ENCODE assay signal across 22 mouse cellular contexts in genomic region chr10:24592318-24592717, GRCm38 (mm10). TPM values are rescaled to one million over a fixed set of nuclear protein-coding genes. Genes with fewer than 3 reads are reported as not detected.
A peak's percentile ranks its signal among the peaks of the same experiment; 100 is the strongest.
DNase-seq lines count a peak whose midpoint lies in the region; ATAC-seq and TF ChIP-seq lines count a peak whose summit lies in the region.
"Had no signal": no experiment of that assay in that cellular context is flagged by ENCODE, and none has a peak within 500 bp of the region (broad histone marks: within the 10 kb centered on the region; RNA-seq: fewer than 3 reads in every experiment).

No protein-coding gene starts in this region.

- no peak for DNase-seq in kidney, adult 2 months
- DNase-seq in lung, postnatal 0 days (ENCODE audit: low spot score), result peak; percentile 31
- DNase-seq in lung, postnatal 4 days, result no peak
- DNase-seq in R1 (ENCODE audit: low read depth, low spot score), result peak; percentile 31
- DNase-seq in frontal cortex, postnatal 14 days (ENCODE audit: low spot score in 2 of 2), result no peak
- no peak for DNase-seq in adrenal gland, adult 8-10 months
- DNase-seq: cerebellum, adult 8-10 months; cerebellum, postnatal 36 days; kidney, postnatal 4 days; left cerebral cortex, postnatal 4 days; liver; midbrain, embryonic 14.5 days; thymus, adult 18-20 months had no signal

- no peak for ATAC-seq in kidney, embryonic 16.5 days (ENCODE audit: low FRiP score, low TSS enrichment)
- no peak for ATAC-seq in lung, postnatal 0 days
- ATAC-seq: forebrain, embryonic 14.5 days; intestine, postnatal 0 days had no signal

- no peaks in the 10 kb centered on the region for H3K27me3 ChIP-seq in kidney, adult 2 months (replicated peaks; ENCODE audit: control insufficient read depth, insufficient read depth, low read length)
- H3K27me3 ChIP-seq in kidney, embryonic 16.5 days (ENCODE audit: insufficient read depth, low read length), result no peaks in the 10 kb centered on the region
- H3K27me3 ChIP-seq in lung, postnatal 0 days (replicated peaks; ENCODE audit: insufficient read depth, low read length), result no peaks in the 10 kb centered on the region
- H3K27me3 ChIP-seq: neural tube, embryonic 15.5 days had no signal

- no peak for TF ChIP-seq CTCF in kidney, adult 2 months (conservative IDR thresholded peaks at IDR 0.05; ENCODE audit: insufficient read depth, insufficient read length, low read depth, low read length)
- no peak for TF ChIP-seq CTCF in lung, postnatal 0 days (IDR thresholded peaks at IDR 0.05)

- no peak overlapping the region for H3K4me2 ChIP-seq in kidney, embryonic 16.5 days (replicated peaks; ENCODE audit: low read depth, low read length)
- no peak overlapping the region for H3K4me2 ChIP-seq in lung, postnatal 0 days (replicated peaks; ENCODE audit: low read depth, low read length)
- H3K4me2 ChIP-seq: hindbrain, embryonic 14.5 days; lung, embryonic 14.5 days; neural tube, embryonic 15.5 days had no signal

- TF ChIP-seq POLR2A in kidney, adult 2 months (IDR thresholded peaks at IDR 0.05; ENCODE audit: low read depth, low read length), result no peak

- peaks cover 7% of the 10 kb centered on the region for H3K4me1 ChIP-seq in kidney, adult 2 months (ENCODE audit: control insufficient read depth, insufficient read depth, low read length)
- peaks cover 41% of the 10 kb centered on the region for H3K4me1 ChIP-seq in kidney, embryonic 16.5 days (ENCODE audit: insufficient read depth, low read length)
- H3K4me1 ChIP-seq in lung, postnatal 0 days (ENCODE audit: insufficient read depth, low read depth, low read length), result peaks cover 20% of the 10 kb centered on the region

- H3K9me3 ChIP-seq in kidney, embryonic 16.5 days (ENCODE audit: low read length), result no peaks in the 10 kb centered on the region
- H3K9me3 ChIP-seq in lung, postnatal 0 days (ENCODE audit: low read length), result no peaks in the 10 kb centered on the region
- H3K9me3 ChIP-seq: neural tube, embryonic 15.5 days had no signal

- no peak overlapping the region for H3K9ac ChIP-seq in kidney, embryonic 16.5 days (replicated peaks; ENCODE audit: low read length)
- no peak overlapping the region for H3K9ac ChIP-seq in lung, postnatal 0 days (replicated peaks; ENCODE audit: low read depth)
- H3K9ac ChIP-seq: hindbrain, embryonic 14.5 days; liver, embryonic 14.5 days; lung, embryonic 14.5 days; neural tube, embryonic 15.5 days had no signal

- no peak for TF ChIP-seq EP300 in lung, postnatal 0 days (IDR thresholded peaks at IDR 0.05)

- WGBS in kidney, adult 2 months, result 20% methylated on average over 2 of the region's 2 CpGs
- WGBS in kidney, embryonic 16.5 days, result 45% methylated on average over 2 of the region's 2 CpGs
- WGBS in lung, postnatal 0 days, result 40% methylated on average over 2 of the region's 2 CpGs

- H3K27ac ChIP-seq in kidney, adult 2 months (ENCODE audit: insufficient read depth, low read depth, low read length), result peak overlapping the region; percentile 67
- H3K27ac ChIP-seq in kidney, embryonic 16.5 days (ENCODE audit: low read length), result no peak overlapping the region
- peak overlapping the region; percentile 62; the same call in 1 of the 2 replicates for H3K27ac ChIP-seq in lung, postnatal 0 days (ENCODE audit: low read length)
- H3K27ac ChIP-seq: hindbrain, embryonic 14.5 days; liver, embryonic 14.5 days; neural tube, embryonic 15.5 days had no signal

- no peaks in the 10 kb centered on the region; the same call in 1 of the 2 replicates for H3K36me3 ChIP-seq in kidney, adult 2 months (ENCODE audit: control insufficient read depth, insufficient read depth, low read length)
- H3K36me3 ChIP-seq in kidney, embryonic 16.5 days (ENCODE audit: insufficient read depth, low read length), result no peaks in the 10 kb centered on the region
- H3K36me3 ChIP-seq in lung, postnatal 0 days (ENCODE audit: insufficient read depth, low read length), result no peaks in the 10 kb centered on the region
- H3K36me3 ChIP-seq: neural tube, embryonic 15.5 days had no signal

- H3K4me3 ChIP-seq in kidney, adult 2 months (ENCODE audit: insufficient read depth, low read depth, low read length), result no peak overlapping the region
- H3K4me3 ChIP-seq in kidney, embryonic 16.5 days (ENCODE audit: low read length), result no peak overlapping the region
- no peak overlapping the region for H3K4me3 ChIP-seq in lung, postnatal 0 days (ENCODE audit: low read depth, low read length)
- H3K4me3 ChIP-seq: neural tube, embryonic 15.5 days had no signal

RNA-seq across cellular contexts. Expression of gene Ccn2, which starts 2.9 kb away (rescaled TPM):
- 115 and 153 TPM in 2 replicates for polyA plus RNA-seq in kidney, adult 2 months (2012; rRNA removed)
- 12.2 and 13.3 TPM in 2 replicates for polyA plus RNA-seq in kidney, embryonic 16.5 days (2015; fragmentation: Nextera tagmentation; extraction: Ambion mirVana)
- polyA plus RNA-seq in lung, postnatal 0 days (2015; fragmentation: Nextera tagmentation; extraction: Ambion mirVana), result 54.8 and 71.1 TPM in 2 replicates
- 100 to 1,000 TPM in 1 of 4 experiments, 10 to 100 TPM in 3; 82.1 to 126 (median 92.0) TPM for total RNA-seq in adrenal gland, adult 8-10 months (2022)
- total RNA-seq: hematopoietic stem cell, adult 5-6 weeks; monocyte, adult 5-6 weeks had no signal

Comparison
In these comparisons a context has a peak if more than half of its experiments do, and no peak if none do; other contexts are left out.
1. DNase-seq: peak in lung, postnatal 0 days (single experiment) and R1 (single experiment); none in kidney, adult 2 months (single experiment), lung, postnatal 4 days (0 of 2), frontal cortex, postnatal 14 days (0 of 2) and adrenal gland, adult 8-10 months (single experiment).